Mouse (Mus musculus) B cell, adult 2 months (primary cell): ENCODE measurements at regions not wholly inside any gene's neighbourhood (a gene's known extent, or its start where the extent isn't known, plus 50 kb on each side); places are given as distances from the start of the nearest gene placed in this dataset.

ENCODE experiments used
- DNase-seq, 2 experiments: peaks; one replicate each; pipeline ENCODE4 v3.0.0; 2022

- no peak for DNase-seq
Measured at GRCm38 (mm10) chr13:5728172-5728571, 133.1 kb upstream of the Klf6 start.

GRCm38 (mm10) chr13:5728808-5729207 lies 132.5 kb upstream of the Klf6 start:
- DNase-seq: no peak

DNA sequence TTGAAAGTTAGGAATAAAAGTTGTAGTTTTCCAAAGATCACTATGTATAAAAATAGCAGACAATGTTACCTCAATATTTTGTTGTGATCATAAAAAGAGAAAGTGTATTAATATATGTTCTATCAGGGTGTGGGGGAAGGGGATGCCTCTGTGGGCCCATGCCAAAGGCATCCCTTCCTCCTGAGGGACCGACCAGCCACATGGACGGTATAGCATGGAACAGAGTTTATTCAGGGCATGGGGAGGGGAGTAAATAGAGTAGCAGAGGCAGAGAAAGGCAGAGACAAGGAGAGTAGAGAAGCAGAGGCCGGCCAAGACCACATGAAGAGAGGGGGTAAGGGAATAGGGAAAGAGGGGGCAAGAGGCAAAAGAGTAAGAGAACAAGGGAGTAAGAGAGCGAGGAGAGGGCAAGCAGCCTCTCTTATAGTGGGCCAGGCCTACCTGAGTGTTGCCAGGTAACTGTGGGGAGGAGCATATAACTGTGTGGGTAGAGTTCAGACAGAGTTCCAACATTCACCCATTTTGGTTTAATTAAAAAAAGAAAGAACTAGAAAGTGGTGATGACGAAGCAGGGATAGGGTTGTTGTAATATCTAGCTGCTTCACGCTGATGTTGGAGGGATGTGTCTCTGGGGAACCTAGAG lies 131.7 kb upstream of the Klf6 start:
- no peak for DNase-seq

GRCm38 (mm10) chr13:5732206-5732605 lies 129.1 kb upstream of the Klf6 start:
- no peak for DNase-seq

DNA sequence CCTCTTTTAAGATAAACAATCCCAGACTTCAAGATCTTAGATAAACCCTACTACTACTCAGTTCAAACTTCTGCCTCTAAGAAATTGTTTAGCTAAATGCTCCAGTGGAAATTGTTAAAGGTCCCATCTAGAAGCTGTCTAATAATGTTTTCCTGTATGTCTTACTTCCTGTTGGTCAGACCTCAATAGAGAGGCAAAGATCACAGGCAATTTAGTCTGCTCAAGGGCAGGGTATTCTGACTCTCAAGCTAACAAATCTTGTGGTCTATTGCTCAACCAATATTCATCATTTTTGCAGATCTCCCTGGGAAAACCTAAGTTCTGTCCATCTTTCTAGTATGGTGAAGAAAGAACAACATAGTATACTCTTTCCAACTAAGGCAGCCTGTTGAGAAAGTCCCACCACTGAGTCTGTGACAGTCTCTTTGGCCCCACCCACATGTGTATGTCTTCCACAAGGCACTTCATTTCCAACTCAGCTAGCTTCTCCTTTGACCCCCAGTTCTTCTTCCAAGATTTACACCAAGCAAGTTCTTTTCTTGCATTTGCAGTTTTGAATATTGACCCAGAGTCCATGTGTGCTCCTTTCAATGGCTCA lies 126.2 kb upstream of the Klf6 start:
- DNase-seq: no peak

- DNase-seq: no peak
Measured at GRCm38 (mm10) chr13:5736472-5736871, 124.8 kb upstream of the Klf6 start.

GRCm38 (mm10) chr13:5737214-5737613 lies 124.1 kb upstream of the Klf6 start:
- DNase-seq: no peak

DNA sequence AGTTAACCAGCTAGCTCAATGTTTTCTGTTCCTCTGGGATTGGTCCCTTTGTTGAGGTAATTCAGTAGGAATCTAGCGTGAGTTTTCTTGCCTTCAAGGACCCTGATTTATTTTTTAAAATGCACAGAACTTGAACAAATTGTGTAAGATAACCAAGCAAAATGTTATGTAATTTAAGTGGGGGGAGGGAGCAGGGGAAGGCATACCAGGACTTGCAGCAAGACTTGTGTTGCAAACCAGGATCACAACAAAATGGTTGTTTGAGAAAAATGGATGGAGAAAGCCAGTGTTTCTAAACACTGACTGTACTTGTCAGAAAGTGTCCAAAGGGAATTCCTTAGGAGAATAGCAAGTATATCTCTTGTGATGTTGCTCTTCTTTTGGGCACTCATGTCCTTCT lies 120.5 kb upstream of the Klf6 start:
- DNase-seq: no peak

DNA sequence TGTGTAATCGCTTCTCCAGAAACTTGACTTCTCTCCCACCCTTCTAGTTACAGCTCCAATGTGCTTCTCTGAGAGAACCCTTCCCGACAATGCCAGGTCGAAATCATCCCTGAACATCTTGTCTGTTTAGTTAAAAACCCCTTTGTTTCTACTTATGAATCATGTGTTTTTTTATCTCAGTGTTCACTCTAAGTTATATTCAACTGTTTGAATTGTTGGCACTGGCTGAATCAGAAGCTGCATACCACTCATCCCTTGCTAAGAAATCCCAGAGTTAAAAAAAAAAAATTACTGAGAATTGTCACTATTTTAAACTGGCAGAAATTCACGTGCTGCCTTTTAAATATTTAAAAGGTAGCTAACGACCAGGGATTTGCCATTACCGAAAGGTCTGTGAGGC lies 116.3 kb upstream of the Klf6 start:
- DNase-seq: no peak

DNA sequence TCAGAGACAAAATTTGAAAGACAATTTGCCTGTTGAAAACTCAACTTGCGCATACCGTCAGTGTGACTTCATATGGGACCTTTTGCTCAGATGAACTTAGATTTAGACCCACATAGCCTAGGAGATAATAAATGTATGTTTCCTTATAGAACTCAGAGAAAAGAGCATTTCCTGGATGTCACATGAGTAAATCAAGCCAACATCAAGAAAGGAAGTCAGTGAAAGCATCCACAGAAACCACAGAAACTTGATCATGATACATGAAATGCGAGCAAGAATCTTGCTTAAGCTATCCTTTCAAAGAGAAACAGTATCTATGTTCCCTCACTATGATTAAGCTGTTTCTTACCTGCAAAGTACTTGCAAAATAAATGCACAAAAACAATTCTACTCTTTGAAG lies 104.1 kb upstream of the Klf6 start:
- DNase-seq: no peak

GRCm38 (mm10) chr13:5757963-5758362 lies 103.3 kb upstream of the Klf6 start:
- no peak for DNase-seq

- DNase-seq: no peak
Measured at GRCm38 (mm10) chr13:5760030-5760429, 101.3 kb upstream of the Klf6 start.

GRCm38 (mm10) chr13:5766394-5766793 lies 94.9 kb upstream of the Klf6 start:
- DNase-seq: no peak

- no peak for DNase-seq
Measured at GRCm38 (mm10) chr13:5767202-5767601, 94.1 kb upstream of the Klf6 start.

GRCm38 (mm10) chr13:5768699-5769098 lies 92.6 kb upstream of the Klf6 start:
- DNase-seq: no peak

- DNase-seq: no peak
Measured at GRCm38 (mm10) chr13:5769283-5770260, 91.7 kb upstream of the Klf6 start.

GRCm38 (mm10) chr13:5773811-5774210 lies 87.5 kb upstream of the Klf6 start:
- DNase-seq: no peak

- peak; percentile 33 to 44 for DNase-seq
Measured at GRCm38 (mm10) chr13:5778443-5779171, 82.7 kb upstream of the Klf6 start.

- peak; percentile 21 to 56 for DNase-seq
Measured at GRCm38 (mm10) chr13:5779410-5779809, 81.9 kb upstream of the Klf6 start.

DNA sequence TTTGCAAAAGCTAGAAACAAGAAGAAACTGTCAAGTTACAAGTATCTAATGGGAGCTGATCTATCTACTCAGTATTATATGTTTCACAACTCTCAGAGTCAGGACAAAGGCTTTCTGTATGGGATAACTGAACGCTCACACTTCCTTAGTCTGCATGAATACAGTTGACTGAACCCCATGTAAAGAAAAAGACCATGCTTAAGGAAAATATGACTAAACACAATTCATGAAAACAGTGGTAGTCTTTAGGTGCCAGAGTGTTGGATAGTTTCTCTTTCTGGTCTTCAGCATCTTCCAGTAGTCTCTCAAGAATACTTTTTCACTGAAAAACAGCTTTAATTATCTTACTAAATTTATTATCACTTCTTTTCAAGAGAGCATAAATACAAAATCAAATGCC lies 78.7 kb upstream of the Klf6 start:
- no peak for DNase-seq

DNA sequence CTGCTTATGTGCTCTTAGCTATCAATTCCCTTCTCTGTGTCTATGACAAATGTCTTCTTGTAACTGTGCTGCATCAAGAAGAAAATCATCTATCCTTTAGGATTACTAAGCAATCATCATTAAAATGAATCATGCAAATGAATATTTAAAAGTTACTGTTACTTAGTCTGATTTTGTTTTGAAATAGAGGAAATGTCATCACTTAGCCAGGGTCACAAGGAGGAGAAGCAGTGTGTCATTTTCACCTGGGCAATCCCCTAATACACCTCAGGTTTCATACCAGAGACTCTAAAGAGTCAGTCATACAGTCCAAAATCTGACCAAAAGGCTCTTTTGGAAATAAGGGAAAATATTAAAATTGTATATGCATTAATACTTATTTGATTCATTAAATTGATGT lies 74.2 kb upstream of the Klf6 start:
- DNase-seq: no peak

DNA sequence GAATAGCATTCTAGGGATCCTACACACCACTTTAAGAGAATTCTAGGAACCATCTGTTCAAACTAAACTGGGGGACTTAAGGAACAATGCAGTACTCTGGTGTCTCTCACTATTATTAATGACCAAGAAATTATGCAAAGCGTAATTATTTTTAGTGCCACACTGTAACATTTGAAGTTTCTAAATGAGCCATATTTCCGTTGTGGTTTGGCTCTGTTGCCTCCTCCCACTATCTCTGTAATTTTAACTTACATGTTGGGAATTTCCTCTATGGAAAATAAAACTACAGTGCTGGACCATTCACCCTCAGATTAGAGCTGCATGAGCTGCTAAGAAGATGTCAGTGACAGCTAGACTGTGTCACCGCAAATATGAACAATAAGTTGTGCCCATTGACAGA lies 72.0 kb upstream of the Klf6 start:
- DNase-seq: no peak

GRCm38 (mm10) chr13:5802079-5802478 lies 59.2 kb upstream of the Klf6 start:
- DNase-seq: no peak
